Comparison of ENCODE assay signal across 19 mouse cellular contexts in genomic region chr9:114480940-114481339, GRCm38 (mm10). TPM values are rescaled to one million over a fixed set of nuclear protein-coding genes. Genes with fewer than 3 reads are reported as not detected.
"Had no signal": no experiment of that assay in that cellular context is flagged by ENCODE, and none has a peak within 500 bp of the region (broad histone marks: within the 10 kb centered on the region; RNA-seq: fewer than 3 reads in every experiment).

No protein-coding gene starts in this region.

- DNase-seq: kidney, adult 9 months; kidney, postnatal 14 days; kidney, postnatal 4 days; left cerebral cortex, postnatal 4 days; liver, embryonic 13.5 days; lung, adult 2 months; lung, postnatal 14 days; lung, postnatal 4 days; midbrain, embryonic 14.5 days; retina, postnatal 1 day; right cerebral cortex, postnatal 25 days; spleen, adult 18-20 months had no signal

RNA-seq across cellular contexts. Expression of gene Ccr4, which starts 23.8 kb away (rescaled TPM):
- polyA plus RNA-seq: limb, embryonic 13.5 days; liver, embryonic 13.5 days; liver, embryonic 16.5 days; midbrain, embryonic 11.5 days; midbrain, embryonic 14.5 days; midbrain, postnatal 0 days; neural tube, embryonic 12.5 days had no signal

RNA-seq across cellular contexts. Expression of gene C130032M10Rik, which starts 34.6 kb away (rescaled TPM):
- polyA plus RNA-seq: liver, adult 2 months; liver, embryonic 13.5 days; liver, embryonic 16.5 days; lung, adult 2 months; midbrain, embryonic 11.5 days; midbrain, embryonic 14.5 days; midbrain, postnatal 0 days; urinary bladder, adult 2 months had no signal
